Mouse (Mus musculus): ENCODE measurements at regions not wholly inside any gene's neighbourhood (a gene's known extent, or its start where the extent isn't known, plus 50 kb on each side); places are given as distances from the start of the nearest gene placed in this dataset.

- Histone ChIP-seq H3K9me3 (replicated peaks; ENCODE audit: low read length) (peaks cover 84% of the 10 kb centered on the region), H3K9ac (ENCODE audit: insufficient read depth, low read depth) (no peak overlapping the region), H3K4me1 (ENCODE audit: control insufficient read depth in 1 of 2, insufficient read depth in 2 of 2) (no peaks in the 10 kb centered on the region), H3K36me3 (replicated peaks in 1 of 2; ENCODE audit: control insufficient read depth in 1 of 2, insufficient read depth in 1 of 2, low read length in 1 of 2) (no peaks in the 10 kb centered on the region), H3K27ac (ENCODE audit: insufficient read depth, low read depth) (no peak overlapping the region), H3K27me3 (replicated peaks) (no peaks in the 10 kb centered on the region), H3K4me3 (replicated peaks in 1 of 3; ENCODE audit: low read depth in 2 of 3, low read length in 2 of 3, poor library complexity in 1 of 3) (no peak overlapping the region), H3K4me2 (ENCODE audit: insufficient read depth, low read depth, poor library complexity, severe bottlenecking) (no peak overlapping the region), H3K79me2 (replicated peaks; ENCODE audit: control insufficient read depth, extremely low read depth, insufficient read depth, poor library complexity, severe bottlenecking) (no peaks in the 10 kb centered on the region)
- TF ChIP-seq KAT2A (IDR thresholded peaks at IDR 0.05; ENCODE audit: insufficient replicate concordance, low read length) = no peak
- TF ChIP-seq GABPA (IDR thresholded peaks at IDR 0.05; ENCODE audit: insufficient replicate concordance, low read depth, low read length) = no peak
- no peak for TF ChIP-seq E2F4 (IDR thresholded peaks at IDR 0.05; ENCODE audit: insufficient replicate concordance, low read depth, low read length)
- TF ChIP-seq MXI1 (IDR thresholded peaks at IDR 0.05; ENCODE audit: low read depth, low read length) = no peak
- no peak for TF ChIP-seq HCFC1 (IDR thresholded peaks at IDR 0.05; ENCODE audit: low read depth, low read length)
- no peak for DNase-seq (ENCODE audit: extremely low read depth)
- dilution Hi-C loops (cut with MboI; ENCODE audit: extremely low pct_ligation_motif_present, extremely low pct_unique_long_range_greater_than_20kb, low sequenced_read_pairs) (no loop called here), in situ Hi-C loops (cut with MboI; ENCODE audit: low pct_ligation_motif_present, low pct_unique_long_range_greater_than_20kb, low sequenced_read_pairs) (no loop called here)
Observed at GRCm38 (mm10) chr2:179142313-179142712, 299.9 kb upstream of the Cdh4 start.

- no peak overlapping the region for H3K27ac ChIP-seq (ENCODE audit: insufficient read depth, low read depth)
- H3K36me3 ChIP-seq (replicated peaks in 1 of 2; ENCODE audit: control insufficient read depth in 1 of 2, insufficient read depth in 1 of 2, low read length in 1 of 2) = no peaks in the 10 kb centered on the region
- H3K4me3 ChIP-seq (replicated peaks in 1 of 3; ENCODE audit: low read depth in 2 of 3, low read length in 2 of 3, poor library complexity in 1 of 3) = no peak overlapping the region
- in situ Hi-C loops (cut with MboI; ENCODE audit: low pct_ligation_motif_present, low pct_unique_long_range_greater_than_20kb, low sequenced_read_pairs) (no loop called here), dilution Hi-C loops (cut with MboI; ENCODE audit: extremely low pct_ligation_motif_present, extremely low pct_unique_long_range_greater_than_20kb, low sequenced_read_pairs) (no loop called here)
- peaks cover 90% of the 10 kb centered on the region for H3K9me3 ChIP-seq (replicated peaks; ENCODE audit: low read length)
- no peaks in the 10 kb centered on the region for H3K27me3 ChIP-seq (replicated peaks)
- no peaks in the 10 kb centered on the region for H3K79me2 ChIP-seq (replicated peaks; ENCODE audit: control insufficient read depth, extremely low read depth, insufficient read depth, poor library complexity, severe bottlenecking)
- no peak overlapping the region for H3K9ac ChIP-seq (ENCODE audit: insufficient read depth, low read depth)
- no peaks in the 10 kb centered on the region for H3K4me1 ChIP-seq (ENCODE audit: control insufficient read depth in 1 of 2, insufficient read depth in 2 of 2)
- TF ChIP-seq IRF4 (IDR thresholded peaks at IDR 0.05; ENCODE audit: low read depth, low read length) (no peak), ZNF384 (IDR thresholded peaks at IDR 0.05; ENCODE audit: low read depth, low read length) (no peak), MAZ (IDR thresholded peaks at IDR 0.05; ENCODE audit: low read depth, low read length) (no peak), BHLHE40 (IDR thresholded peaks at IDR 0.05; ENCODE audit: low read depth, low read length) (no peak), USF1 (IDR thresholded peaks at IDR 0.05; ENCODE audit: low read depth, low read length) (no peak), GABPA (IDR thresholded peaks at IDR 0.05; ENCODE audit: insufficient replicate concordance, low read depth, low read length) (no peak), POLR2A (IDR thresholded peaks at IDR 0.05; ENCODE audit: low read depth, low read length) (no peak), TCF12 (IDR thresholded peaks at IDR 0.05; ENCODE audit: low read depth, low read length) (no peak), POLR2AphosphoS2 (IDR thresholded peaks at IDR 0.05; ENCODE audit: low read depth, low read length) (no peak), E2F4 (IDR thresholded peaks at IDR 0.05; ENCODE audit: insufficient replicate concordance, low read depth, low read length) (no peak), CHD2 (IDR thresholded peaks at IDR 0.05; ENCODE audit: low read length) (no peak), ZMIZ1 (IDR thresholded peaks at IDR 0.05; ENCODE audit: low read depth, low read length) (no peak), UBTF (IDR thresholded peaks at IDR 0.05; ENCODE audit: low read depth, low read length) (no peak), RCOR1 (conservative IDR thresholded peaks at IDR 0.05; ENCODE audit: low read depth, low read length) (no peak), ZC3H11A (IDR thresholded peaks at IDR 0.05; ENCODE audit: low read depth, low read length) (no peak), SIN3A (IDR thresholded peaks at IDR 0.05; ENCODE audit: low read length) (no peak), CTCF (conservative IDR thresholded peaks at IDR 0.05 in 1 of 2, IDR thresholded peaks at IDR 0.05 in 1 of 2; ENCODE audit: low read depth in 2 of 2, low read length in 2 of 2) (no peak)
- H3K4me2 ChIP-seq (ENCODE audit: insufficient read depth, low read depth, poor library complexity, severe bottlenecking) = no peak overlapping the region
- DNase-seq (ENCODE audit: extremely low read depth) = no peak
Observed at GRCm38 (mm10) chr2:179145726-179146125, 296.5 kb upstream of the Cdh4 start.
